ENCODE assay signal across 8 mouse cellular contexts in the genomic region with DNA sequence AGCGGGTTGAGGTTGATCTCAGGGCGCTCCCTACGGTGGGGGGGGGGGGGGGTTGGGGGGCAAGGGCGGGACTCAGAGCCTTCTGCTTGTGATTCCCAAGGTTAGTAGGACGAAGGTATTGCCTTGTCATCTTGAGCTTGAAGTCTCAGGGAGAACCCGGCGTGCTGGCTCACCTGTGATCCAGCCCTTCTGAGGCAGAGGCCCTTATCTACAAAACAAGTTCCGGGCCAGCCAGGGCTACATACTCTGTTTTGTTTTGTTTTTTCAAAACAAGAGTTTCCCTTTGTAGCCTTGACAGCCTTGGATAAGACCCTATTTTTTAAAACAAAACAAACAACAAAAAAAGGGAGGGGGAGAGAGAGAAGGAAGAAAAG. TPM values are rescaled to one million over a fixed set of nuclear protein-coding genes. Genes with fewer than 3 reads are reported as not detected.
A peak's percentile ranks its signal among the peaks of the same experiment; 100 is the strongest.
DNase-seq lines count a peak whose midpoint lies in the region; ATAC-seq and TF ChIP-seq lines count a peak whose summit lies in the region.

No protein-coding gene starts in this region.

- no peaks in the 10 kb centered on the region for H3K9me3 ChIP-seq in embryonic facial prominence, embryonic 11.5 days (replicated peaks; ENCODE audit: control insufficient read depth, low read length)
- H3K9me3 ChIP-seq in hindbrain, embryonic 15.5 days, result no peaks in the 10 kb centered on the region
- H3K9me3 ChIP-seq in midbrain, embryonic 16.5 days (replicated peaks; ENCODE audit: control insufficient read depth, low read length, poor library complexity, severe bottlenecking), result no peaks in the 10 kb centered on the region

- H3K4me2 ChIP-seq in embryonic facial prominence, embryonic 11.5 days (ENCODE audit: low read depth, low read length), result peak overlapping the region; percentile 83
- peak overlapping the region; percentile 86 for H3K4me2 ChIP-seq in hindbrain, embryonic 15.5 days
- H3K4me2 ChIP-seq in midbrain, embryonic 16.5 days (ENCODE audit: low read length), result peak overlapping the region; percentile 88

- no peak for DNase-seq in layer of hippocampus, adult 2 months (ENCODE audit: low spot score in 2 of 2)
- DNase-seq in layer of hippocampus, adult 18-20 months (ENCODE audit: low spot score in 2 of 2), result no peak
- no peak for DNase-seq in embryonic facial prominence, embryonic 11.5 days (ENCODE audit: low spot score)
- DNase-seq in thymus, postnatal 25 days, result no peak
- no peak for DNase-seq in right cerebral cortex, adult 2 months (ENCODE audit: low spot score in 2 of 2)
- DNase-seq in testis, postnatal 10 days (ENCODE audit: low spot score), result no peak

- H3K4me1 ChIP-seq in embryonic facial prominence, embryonic 11.5 days (ENCODE audit: control insufficient read depth, insufficient read depth, low read length), result no peaks in the 10 kb centered on the region
- H3K4me1 ChIP-seq in hindbrain, embryonic 15.5 days (replicated peaks), result peaks cover 16% of the 10 kb centered on the region
- H3K4me1 ChIP-seq in midbrain, embryonic 16.5 days (ENCODE audit: control insufficient read depth, insufficient read depth, low read length), result peaks cover 10% of the 10 kb centered on the region

- ATAC-seq in embryonic facial prominence, embryonic 11.5 days (replicated peaks; ENCODE audit: insufficient number of reproducible peaks, low FRiP score, low TSS enrichment, low read depth), result no peak; the same call in 1 of the 2 replicates
- ATAC-seq in hindbrain, embryonic 15.5 days (ENCODE audit: low FRiP score, low read depth), result no peak; the same call in 1 of the 2 replicates
- no peak; the same call in 1 of the 2 replicates for ATAC-seq in midbrain, embryonic 16.5 days

- H3K4me3 ChIP-seq in layer of hippocampus, adult 2 months, result peak overlapping the region; percentile 69
- H3K4me3 ChIP-seq in embryonic facial prominence, embryonic 11.5 days (ENCODE audit: low read depth, low read length), result peak overlapping the region; percentile 42
- peak overlapping the region; percentile 66 for H3K4me3 ChIP-seq in hindbrain, embryonic 15.5 days
- H3K4me3 ChIP-seq in midbrain, embryonic 16.5 days (ENCODE audit: low read depth, low read length), result peak overlapping the region; percentile 58

- H3K27ac ChIP-seq in layer of hippocampus, adult 2 months, result peak overlapping the region; percentile 77
- H3K27ac ChIP-seq in embryonic facial prominence, embryonic 11.5 days (replicated peaks; ENCODE audit: low read depth, low read length), result no peak overlapping the region
- peak overlapping the region; percentile 89 for H3K27ac ChIP-seq in hindbrain, embryonic 15.5 days (replicated peaks)
- H3K27ac ChIP-seq in midbrain, embryonic 16.5 days (ENCODE audit: low read length), result peak overlapping the region; percentile 67

- no peaks in the 10 kb centered on the region for H3K36me3 ChIP-seq in embryonic facial prominence, embryonic 11.5 days (replicated peaks; ENCODE audit: control insufficient read depth, insufficient read depth, low read depth, low read length)
- H3K36me3 ChIP-seq in hindbrain, embryonic 15.5 days, result no peaks in the 10 kb centered on the region
- H3K36me3 ChIP-seq in midbrain, embryonic 16.5 days (ENCODE audit: control insufficient read depth, insufficient read depth, low read length), result no peaks in the 10 kb centered on the region

- no peak overlapping the region for H3K9ac ChIP-seq in embryonic facial prominence, embryonic 11.5 days (replicated peaks; ENCODE audit: low read length)
- no peak overlapping the region for H3K9ac ChIP-seq in hindbrain, embryonic 15.5 days
- H3K9ac ChIP-seq in midbrain, embryonic 16.5 days (ENCODE audit: low read depth, low read length), result peak overlapping the region; percentile 38; the same call in 1 of the 2 replicates

- TF ChIP-seq CTCF in layer of hippocampus, adult 2 months (conservative IDR thresholded peaks at IDR 0.05), result no peak

- WGBS in embryonic facial prominence, embryonic 11.5 days, result 7% methylated on average over 8 of the region's 8 CpGs
- WGBS in hindbrain, embryonic 15.5 days, result 4% methylated on average over 7 of the region's 8 CpGs
- WGBS in midbrain, embryonic 16.5 days, result 3% methylated on average over 6 of the region's 8 CpGs

- no peaks in the 10 kb centered on the region for H3K27me3 ChIP-seq in embryonic facial prominence, embryonic 11.5 days (ENCODE audit: control insufficient read depth, insufficient read depth, low read length)
- no peaks in the 10 kb centered on the region for H3K27me3 ChIP-seq in hindbrain, embryonic 15.5 days
- H3K27me3 ChIP-seq in midbrain, embryonic 16.5 days (ENCODE audit: control insufficient read depth, insufficient read depth, low read depth, low read length), result no peaks in the 10 kb centered on the region

RNA-seq across cellular contexts. Expression of a gene that starts 0.3 kb away (rescaled TPM):
- 100 to 1,000 TPM; 214 to 224 TPM for total RNA-seq in layer of hippocampus, adult 2 months (2021)
- total RNA-seq in layer of hippocampus, adult 18-20 months (2021), result 100 to 1,000 TPM; 216 to 221 TPM
- polyA plus RNA-seq in embryonic facial prominence, embryonic 11.5 days (2014; fragmentation: Nextera tagmentation; extraction: Ambion mirVana), result 19.9 and 21.3 TPM in 2 replicates
- 102 and 108 TPM in 2 replicates for polyA plus RNA-seq in hindbrain, embryonic 15.5 days (2015; fragmentation: Nextera tagmentation; extraction: Ambion mirVana)
- 81.4 and 107 TPM in 2 replicates for polyA plus RNA-seq in midbrain, embryonic 16.5 days (2015; fragmentation: Nextera tagmentation; extraction: Ambion mirVana)

RNA-seq across cellular contexts. Expression of a gene that starts 19.3 kb away (rescaled TPM):
- not detected for total RNA-seq in layer of hippocampus, adult 2 months (2021)
- not detected for total RNA-seq in layer of hippocampus, adult 18-20 months (2021)
- not detected in 2 replicates for polyA plus RNA-seq in embryonic facial prominence, embryonic 11.5 days (2014; fragmentation: Nextera tagmentation; extraction: Ambion mirVana)
- polyA plus RNA-seq in hindbrain, embryonic 15.5 days (2015; fragmentation: Nextera tagmentation; extraction: Ambion mirVana), result not detected in 2 replicates
- not detected in 2 replicates for polyA plus RNA-seq in midbrain, embryonic 16.5 days (2015; fragmentation: Nextera tagmentation; extraction: Ambion mirVana)

RNA-seq across cellular contexts. Expression of a gene that starts 24.5 kb away (rescaled TPM):
- 10 to 100 TPM; 75.2 to 81.8 TPM for total RNA-seq in layer of hippocampus, adult 2 months (2021)
- total RNA-seq in layer of hippocampus, adult 18-20 months (2021), result 10 to 100 TPM; 71.1 to 72.6 TPM
- 5.5 and 8.4 TPM in 2 replicates for polyA plus RNA-seq in embryonic facial prominence, embryonic 11.5 days (2014; fragmentation: Nextera tagmentation; extraction: Ambion mirVana)
- 213 and 253 TPM in 2 replicates for polyA plus RNA-seq in hindbrain, embryonic 15.5 days (2015; fragmentation: Nextera tagmentation; extraction: Ambion mirVana)
- polyA plus RNA-seq in midbrain, embryonic 16.5 days (2015; fragmentation: Nextera tagmentation; extraction: Ambion mirVana), result 241 and 293 TPM in 2 replicates

RNA-seq across cellular contexts. Expression of a gene that starts 26.6 kb away (rescaled TPM):
- total RNA-seq in layer of hippocampus, adult 2 months (2021), result 10 to 100 TPM; 20.6 to 26.3 TPM
- total RNA-seq in layer of hippocampus, adult 18-20 months (2021), result 10 to 100 TPM; 26.3 to 27.1 TPM
- 91.5 and 94.4 TPM in 2 replicates for polyA plus RNA-seq in embryonic facial prominence, embryonic 11.5 days (2014; fragmentation: Nextera tagmentation; extraction: Ambion mirVana)
- polyA plus RNA-seq in hindbrain, embryonic 15.5 days (2015; fragmentation: Nextera tagmentation; extraction: Ambion mirVana), result 40.8 and 43.4 TPM in 2 replicates
- polyA plus RNA-seq in midbrain, embryonic 16.5 days (2015; fragmentation: Nextera tagmentation; extraction: Ambion mirVana), result 36.5 and 37.3 TPM in 2 replicates

RNA-seq across cellular contexts. Expression of a gene that starts 35.0 kb away (rescaled TPM):
- total RNA-seq in layer of hippocampus, adult 2 months (2021), result 10 to 100 TPM; 44.8 to 51.4 TPM
- total RNA-seq in layer of hippocampus, adult 18-20 months (2021), result 10 to 100 TPM; 47.4 to 50.7 TPM
- 60.3 and 63.5 TPM in 2 replicates for polyA plus RNA-seq in embryonic facial prominence, embryonic 11.5 days (2014; fragmentation: Nextera tagmentation; extraction: Ambion mirVana)
- polyA plus RNA-seq in hindbrain, embryonic 15.5 days (2015; fragmentation: Nextera tagmentation; extraction: Ambion mirVana), result 87.3 and 92.0 TPM in 2 replicates
- 74.3 and 77.2 TPM in 2 replicates for polyA plus RNA-seq in midbrain, embryonic 16.5 days (2015; fragmentation: Nextera tagmentation; extraction: Ambion mirVana)

Comparison
In these comparisons a context has a peak if more than half of its experiments do, and no peak if none do; other contexts are left out.
1. RNA of a gene that starts 24.5 kb away (polyA plus RNA-seq): 241 to 293 TPM in midbrain, embryonic 16.5 days and 213 to 253 TPM in hindbrain, embryonic 15.5 days; 5.5 to 8.4 TPM in embryonic facial prominence, embryonic 11.5 days; every median in the first group is over 10 times any median in the second.
2. Peak in every context shown above with its lines, with median percentiles within 50 percentile points of each other: H3K4me3 ChIP-seq and H3K4me2 ChIP-seq.